Mouse (Mus musculus) kidney, adult 2 months (tissue): ENCODE results near the gene Zhx3. TPM values are rescaled to one million over a fixed set of nuclear protein-coding genes. Genes with fewer than 3 reads are reported as not detected.
A peak's percentile ranks its signal among the peaks of the same experiment; 100 is the strongest.

ENCODE experiments used
- DNase-seq: peaks from one replicate; pipeline ENCODE4 v3.0.0; 2021
- H3K27ac ChIP-seq: fragments of 200-500 bp; 2 replicates; pipeline ENCODE4 v1.5.1; 2012; ENCODE audit warnings: low read depth, low read length, control low read depth, inconsistent platforms; ENCODE audit not compliant: insufficient read depth
- H3K27me3 ChIP-seq: fragments of 200-500 bp; replicated peaks from 2 replicates; pipeline ENCODE4 v1.6.1; 2012; ENCODE audit warnings: mild to moderate bottlenecking, moderate library complexity, low read length, inconsistent platforms; ENCODE audit not compliant: control insufficient read depth, insufficient read depth
- H3K36me3 ChIP-seq: fragments of 200-500 bp; 2 replicates; pipeline ENCODE4 v1.6.1; 2012; ENCODE audit warnings: mild to moderate bottlenecking, moderate library complexity, low read length, inconsistent platforms; ENCODE audit not compliant: control insufficient read depth, insufficient read depth
- H3K4me1 ChIP-seq: fragments of 200-500 bp; 2 replicates; pipeline ENCODE4 v1.6.1; 2011; ENCODE audit warnings: low read length; ENCODE audit not compliant: control insufficient read depth, insufficient read depth
- H3K4me3 ChIP-seq: fragments of 200-500 bp; 2 replicates; pipeline ENCODE4 v1.5.1; 2011; ENCODE audit warnings: mild to moderate bottlenecking, low read depth, low read length, control low read depth; ENCODE audit not compliant: insufficient read depth
- CTCF ChIP-seq: fragments of 200-500 bp; conservative IDR thresholded peaks from 2 replicates; pipeline ENCODE4 v1.5.1; 2011; ENCODE audit warnings: low read depth, mild to moderate bottlenecking, control low read depth, low read length, moderate library complexity, mixed read lengths; ENCODE audit not compliant: insufficient read depth, insufficient read length
- POLR2A ChIP-seq: fragments of 200-500 bp; IDR thresholded peaks from one replicate; pipeline ENCODE4 v1.6.1; 2011; ENCODE audit warnings: low read depth, low read length, control low read depth
- whole genome bisulfite sequencing: fragments of 180-500 bp; shearing (Covaris S2); methylation state at CpG from one replicate; pipeline ENCODE4 v1.1.7; 2018; 5-methylcytosine and 5-hydroxymethylcytosine counted together
- polyA plus RNA-seq: library from polyadenylated mRNA; depleted of rRNA; stranded (reverse); fragments of >200 nt; gene quantifications from 2 replicates; pipeline ENCODE4 v1.2.3, GENCODE M21; 2012

Zhx3 gene
- polyA plus RNA-seq, 1 experiment, result 16.9 TPM

- Histone ChIP-seq H3K36me3 (no peaks in the 10 kb centered on the region), H3K4me1 (peaks cover 4% of the 10 kb centered on the region; the same call in 1 of the 2 replicates), H3K4me3 (no peak overlapping the region), H3K27ac (no peak overlapping the region), H3K27me3 (no peaks in the 10 kb centered on the region)
- TF ChIP-seq CTCF (no peak), POLR2A (no peak)
- peak; percentile 74 for DNase-seq
- 42% methylated on average over 4 of the region's 4 CpGs for WGBS
Observed at GRCm38 (mm10) chr2:160883912-160884311, 11.1 kb upstream of the Zhx3 start.

- TF ChIP-seq CTCF (no peak), POLR2A (no peak)
- H3K4me3 ChIP-seq, result no peak overlapping the region
- WGBS, result 69% methylated on average over 5 of the region's 5 CpGs
- H3K4me1 ChIP-seq, result no peaks in the 10 kb centered on the region; the same call in 1 of the 2 replicates
- DNase-seq, result peak; percentile 40
- no peaks in the 10 kb centered on the region for H3K36me3 ChIP-seq
- no peaks in the 10 kb centered on the region for H3K27me3 ChIP-seq
- H3K27ac ChIP-seq, result no peak overlapping the region
Observed at GRCm38 (mm10) chr2:160882436-160882835, 9.6 kb upstream of the Zhx3 start.

- H3K4me3 ChIP-seq, result no peak overlapping the region
- TF ChIP-seq CTCF, result no peak
- no peak for TF ChIP-seq POLR2A
- H3K27me3 ChIP-seq, result no peaks in the 10 kb centered on the region
- 65% methylated on average over 6 of the region's 6 CpGs for WGBS
- H3K36me3 ChIP-seq, result no peaks in the 10 kb centered on the region
- peak overlapping the region; percentile 75 for H3K27ac ChIP-seq
- no peak for DNase-seq
- no peaks in the 10 kb centered on the region; the same call in 1 of the 2 replicates for H3K4me1 ChIP-seq
Observed at GRCm38 (mm10) chr2:160881462-160882101, 8.8 kb upstream of the Zhx3 start.

- H3K27me3 ChIP-seq, result no peaks in the 10 kb centered on the region
- no peaks in the 10 kb centered on the region; the same call in 1 of the 2 replicates for H3K4me1 ChIP-seq
- WGBS, result 37% methylated on average over 13 of the region's 13 CpGs
- H3K36me3 ChIP-seq, result no peaks in the 10 kb centered on the region
- TF ChIP-seq POLR2A, result no peak
- no peak for TF ChIP-seq CTCF
- peak within 1 kb of the TSS; percentile 23 for H3K4me3 ChIP-seq
- DNase-seq, result peak; percentile 76
- peak within 1 kb of the TSS; percentile 75 for H3K27ac ChIP-seq
Observed at GRCm38 (mm10) chr2:160880453-160881195, 7.8 kb upstream of the Zhx3 start, which contains the start of gene Lpin3. Lpin3 (plus strand) TSS chr2:160880670.

- DNase-seq, result no peak
- peak; percentile 25; the same call in 1 of the 2 replicates for TF ChIP-seq CTCF
- no peak for TF ChIP-seq POLR2A
- Histone ChIP-seq H3K4me3 (no peak overlapping the region), H3K4me1 (peaks cover 6% of the 10 kb centered on the region; the same call in 1 of the 2 replicates), H3K27me3 (no peaks in the 10 kb centered on the region), H3K27ac (no peak overlapping the region), H3K36me3 (no peaks in the 10 kb centered on the region)
- WGBS, result 97% methylated on average over 4 of the region's 4 CpGs
Observed at GRCm38 (mm10) chr2:160876115-160876514, 3.3 kb upstream of the Zhx3 start.

GRCm38 (mm10) chr2:160874231-160874877 lies 1.6 kb upstream of the Zhx3 start:
- 55% methylated on average over 5 of the region's 5 CpGs for WGBS
- H3K4me3 ChIP-seq, result no peak overlapping the region
- TF ChIP-seq CTCF (no peak), POLR2A (no peak)
- peak overlapping the region; percentile 81 for H3K27ac ChIP-seq
- H3K36me3 ChIP-seq, result no peaks in the 10 kb centered on the region
- H3K4me1 ChIP-seq, result peaks cover 16% of the 10 kb centered on the region
- no peaks in the 10 kb centered on the region for H3K27me3 ChIP-seq
- peak; percentile 75 for DNase-seq
